Mouse (Mus musculus) cerebellum, adult (tissue): ENCODE measurements around the gene Gm37240.

ENCODE experiments used
- ATAC-seq: cut with Nextera tagmentation; 2 replicates; pipeline ENCODE4 v1.9.2; 2017; ENCODE audit warnings: mild to moderate bottlenecking, moderate library complexity, mixed read lengths; ENCODE audit not compliant: insufficient number of reproducible peaks, low FRiP score, low TSS enrichment

Gm37240 gene

DNA sequence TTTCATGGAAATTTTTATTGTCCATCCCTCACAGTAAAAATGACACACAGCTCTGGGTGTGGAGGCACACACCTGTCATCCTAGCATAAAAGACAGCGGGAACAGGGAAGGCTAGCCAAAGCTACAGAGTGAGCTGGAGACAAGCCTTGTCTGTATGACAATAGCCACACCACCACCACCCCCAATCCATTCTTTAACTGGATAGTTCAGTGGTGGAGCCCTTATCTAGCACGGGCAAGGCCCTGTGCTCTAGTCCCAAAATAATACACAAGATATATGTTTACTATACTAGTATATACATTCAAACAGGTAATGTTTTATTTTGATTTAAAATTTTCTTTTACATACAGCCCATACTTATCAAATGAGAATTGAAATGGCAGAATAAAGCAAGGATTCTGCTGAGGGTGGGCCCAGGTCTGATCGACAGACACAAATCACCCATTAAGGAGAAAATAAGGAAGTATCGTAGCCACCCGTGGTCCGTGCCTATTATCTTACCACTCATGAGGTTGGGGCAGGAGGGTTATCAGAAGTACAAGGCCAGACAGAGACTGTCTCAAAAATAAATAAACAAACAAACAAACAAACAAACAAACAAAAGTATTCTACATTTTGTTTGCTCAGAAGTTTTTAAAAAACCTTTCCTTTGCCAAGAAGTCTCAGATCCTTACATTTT is 1421.4 kb downstream of the Gm37240 start:
- ATAC-seq: no peak

DNA sequence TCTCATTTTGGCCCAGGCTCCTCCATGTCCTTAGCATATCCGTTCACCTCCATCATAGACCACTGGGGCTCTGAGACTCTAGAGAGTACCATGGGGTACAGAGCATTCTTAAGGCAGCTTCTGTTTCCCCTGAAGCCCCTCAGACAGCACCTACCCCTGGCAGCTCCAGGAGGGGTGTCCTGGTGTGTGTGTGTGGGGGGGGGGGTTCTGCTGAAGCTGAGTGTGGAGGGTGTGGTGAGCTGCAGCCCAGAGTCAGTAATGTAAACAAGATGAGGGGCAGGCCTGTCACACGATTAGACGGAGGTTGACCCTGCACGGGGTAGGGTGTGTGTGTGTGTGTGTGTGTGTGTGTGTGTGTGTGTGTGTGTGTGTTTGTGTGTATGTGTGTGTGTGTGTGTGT is 1425.6 kb downstream of the Gm37240 start:
- no peak for ATAC-seq

DNA sequence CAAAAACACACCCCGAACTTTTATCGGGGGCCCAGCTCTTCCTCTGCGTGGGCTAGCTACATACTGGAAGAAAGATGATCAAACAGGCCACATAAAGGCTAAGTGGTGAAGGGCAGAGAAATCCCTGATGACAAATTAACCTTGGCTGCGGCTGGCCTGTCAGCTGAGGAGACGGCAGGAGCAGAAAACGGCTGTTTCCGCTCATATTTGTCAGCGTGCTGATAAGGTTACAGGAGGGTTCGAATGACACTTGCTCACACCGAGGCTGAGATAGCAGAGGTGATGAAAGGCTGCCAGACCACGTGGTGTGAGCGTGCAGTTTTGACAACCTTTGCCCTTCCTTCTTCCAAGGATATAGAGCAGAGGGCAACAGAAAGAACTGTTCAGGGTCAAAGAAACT is 1426.4 kb downstream of the Gm37240 start:
- ATAC-seq: no peak

DNA sequence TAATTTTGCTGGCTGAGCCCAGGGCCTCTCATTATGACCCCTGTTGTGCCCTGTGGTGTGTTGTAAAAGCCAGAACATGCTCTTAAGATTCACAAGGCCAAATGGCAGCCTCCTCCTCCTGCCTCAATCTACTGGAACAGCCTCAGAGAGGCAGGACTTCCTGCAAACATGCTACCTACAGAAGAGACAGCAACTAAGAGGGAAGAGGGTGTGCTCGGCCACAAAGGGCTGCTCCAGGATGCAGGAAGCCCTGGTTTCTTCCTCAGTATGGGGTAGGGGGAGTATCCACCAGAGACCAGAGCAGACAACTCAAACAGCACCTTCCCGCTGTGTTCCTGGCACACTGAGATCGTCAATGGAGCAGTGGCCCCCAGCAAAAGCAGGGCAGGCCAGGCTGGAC is 1426.8 kb downstream of the Gm37240 start:
- ATAC-seq: no peak

DNA sequence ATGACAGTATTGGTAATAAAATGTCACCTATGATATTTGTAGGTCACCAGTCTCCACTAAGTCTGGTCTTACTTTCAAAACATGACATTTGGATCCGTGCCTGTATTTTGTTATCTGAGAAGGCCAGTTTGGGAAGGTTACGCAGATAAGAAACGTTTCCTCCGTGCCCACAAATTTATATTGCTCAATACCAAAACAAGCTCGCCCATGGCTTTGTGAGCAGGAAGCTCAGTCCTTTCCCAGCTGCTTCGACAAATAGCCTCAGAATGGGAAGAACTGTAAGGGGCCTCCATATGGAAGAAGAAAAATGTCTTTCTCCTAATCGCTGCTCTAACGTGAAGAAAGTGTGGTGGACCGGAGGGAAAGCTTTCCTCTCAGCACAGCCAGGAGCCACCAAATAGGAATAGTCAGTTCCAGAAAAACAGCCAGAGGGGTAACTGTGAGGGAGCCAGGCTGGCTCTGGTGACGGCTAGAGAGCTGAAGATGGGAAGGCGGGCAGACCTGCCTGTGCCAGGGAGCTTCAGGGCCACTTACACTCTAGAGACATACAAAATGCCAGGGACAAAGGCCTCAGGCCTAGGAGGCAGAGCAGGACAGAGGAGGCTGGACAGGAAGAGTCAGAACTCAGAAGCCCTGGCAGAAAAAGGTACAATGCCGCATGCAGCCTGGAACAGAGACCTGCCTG is 1431.4 kb downstream of the Gm37240 start:
- ATAC-seq: no peak

DNA sequence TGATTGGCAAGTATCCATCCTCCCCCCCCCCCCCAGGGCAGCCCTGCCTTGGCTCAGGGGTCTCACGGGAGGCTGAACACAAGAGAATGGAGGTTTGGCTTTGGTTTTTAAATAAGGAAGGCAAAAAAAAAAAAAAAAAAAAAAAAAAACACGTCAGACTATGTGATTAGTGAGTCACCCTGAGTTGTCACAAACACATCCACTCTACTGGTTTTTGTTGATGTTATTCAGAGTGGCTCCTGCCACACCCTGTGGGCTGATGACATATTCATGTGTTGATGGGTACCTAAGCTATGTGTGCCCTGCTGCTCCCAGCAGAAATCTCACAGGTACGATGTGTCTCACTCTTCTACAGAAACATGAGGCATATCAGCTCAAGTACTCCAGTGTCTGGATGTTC is 1436.7 kb downstream of the Gm37240 start:
- no peak for ATAC-seq

DNA sequence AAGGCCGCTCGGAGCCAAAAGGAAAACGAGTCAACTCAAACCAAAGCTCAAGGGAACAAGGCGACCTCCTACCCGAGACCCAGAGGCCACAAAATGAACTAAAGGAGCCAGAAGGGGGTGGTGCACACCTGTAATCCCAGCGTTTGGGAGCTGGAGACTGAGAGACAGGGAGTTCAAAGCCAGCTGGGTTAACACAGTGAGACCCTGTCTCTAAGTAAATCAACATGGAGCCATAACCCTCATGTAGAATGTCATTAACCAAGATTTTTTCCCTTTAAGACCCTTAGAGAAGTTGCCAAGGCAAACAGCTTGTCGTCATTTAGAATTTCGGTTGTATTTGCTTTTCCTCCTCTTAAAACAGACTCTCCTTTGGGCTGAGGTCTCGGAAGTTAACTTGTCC is 1438.3 kb downstream of the Gm37240 start:
- ATAC-seq: no peak

DNA sequence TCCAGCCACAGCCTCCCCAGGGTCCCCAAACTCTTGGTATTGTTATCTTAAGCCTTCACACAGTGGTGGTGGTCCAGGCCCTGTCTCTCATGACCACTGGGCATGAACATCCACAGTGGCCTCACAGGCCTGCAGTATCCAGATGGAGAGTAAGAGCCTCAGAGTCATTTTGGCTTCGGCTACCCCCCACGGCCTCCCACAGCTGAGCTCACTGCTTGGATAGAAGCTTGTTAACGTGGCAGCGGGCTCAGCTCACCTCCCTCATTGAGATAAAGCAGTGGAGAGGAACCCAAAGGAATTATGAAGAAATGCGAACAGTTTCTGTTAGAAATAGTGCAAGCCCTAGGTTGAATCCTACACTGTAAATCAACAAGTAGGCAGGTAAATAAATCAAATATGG is 1439.5 kb downstream of the Gm37240 start:
- no peak for ATAC-seq
